Mouse (Mus musculus) forebrain, postnatal 0 days (tissue): ENCODE data around the gene Enox1. TPM values are rescaled to one million over a fixed set of nuclear protein-coding genes. Genes with fewer than 3 reads are reported as not detected.

Source experiments
- ATAC-seq: fragments of 200-750 bp; cut with Nextera tagmentation; 2 replicates; pipeline ENCODE4 v1.8.0; 2017; ENCODE audit warnings: mild to moderate bottlenecking, moderate library complexity
- DNase-seq: peaks from one replicate; pipeline ENCODE4 v3.0.0-alpha.2; 2015
- H3K27ac ChIP-seq: fragments of 300-500 bp; sonication (generic); 2 replicates; pipeline ENCODE4 v1.5.1; 2014; ENCODE audit warnings: low read depth, mild to moderate bottlenecking, antibody characterized with exemption, low read length, moderate library complexity, mixed read lengths
- H3K27me3 ChIP-seq: fragments of 300-500 bp; sonication (generic); 2 replicates; pipeline ENCODE4 v1.6.1; 2014; ENCODE audit warnings: mild to moderate bottlenecking, low read length, mixed read lengths; ENCODE audit not compliant: insufficient read depth
- H3K36me3 ChIP-seq: fragments of 300-500 bp; sonication (generic); 2 replicates; pipeline ENCODE4 v1.6.1; 2014; ENCODE audit warnings: mild to moderate bottlenecking, moderate library complexity; ENCODE audit not compliant: insufficient read depth
- H3K4me1 ChIP-seq: fragments of 300-500 bp; sonication (generic); 2 replicates; pipeline ENCODE4 v1.6.1; 2014; ENCODE audit warnings: antibody characterized with exemption; ENCODE audit not compliant: insufficient read depth
- H3K4me2 ChIP-seq: fragments of 300-500 bp; sonication (generic); 2 replicates; pipeline ENCODE4 v1.6.1; 2014; ENCODE audit warnings: low read depth, mild to moderate bottlenecking, moderate library complexity
- H3K4me3 ChIP-seq: fragments of 300-500 bp; sonication (generic); 2 replicates; pipeline ENCODE4 v1.5.1; 2014; ENCODE audit warnings: low read depth, low read length, mixed read lengths
- H3K9ac ChIP-seq: fragments of 300-500 bp; sonication (generic); 2 replicates; pipeline ENCODE4 v1.6.1; 2014; ENCODE audit warnings: mild to moderate bottlenecking
- H3K9me3 ChIP-seq: fragments of 300-500 bp; sonication (generic); 2 replicates; pipeline ENCODE4 v1.6.1; 2016; ENCODE audit warnings: low read length
- CTCF ChIP-seq: sonication (generic); IDR thresholded peaks from 2 replicates; pipeline ENCODE4 v1.5.1; 2016; ENCODE audit warnings: antibody characterized with exemption, control low read depth, low read depth
- WGBS: fragments of 180-500 bp; shearing (Covaris S2); extraction: QIAGEN DNeasy Blood & Tissue Kit; methylation state at CpG from one replicate; pipeline ENCODE4 v1.1.7; 2014; 5-methylcytosine and 5-hydroxymethylcytosine counted together
- polyA plus RNA-seq: library from polyadenylated mRNA; unstranded; fragments of >200 nt; fragmentation: Nextera tagmentation; extraction: Ambion mirVana; gene quantifications from 2 replicates; pipeline ENCODE4 v1.2.1, GENCODE M21; 2015
- total RNA-seq: library from RNA; depleted of rRNA; stranded (reverse); fragments of >200 nt; gene quantifications from 2 replicates; pipeline ENCODE4 v1.2.3, GENCODE M21; 2014

The Enox1 gene
- total and polyA plus RNA-seq, 2 experiments from 2014 or later, result 39.9 to 61.8 TPM

DNA sequence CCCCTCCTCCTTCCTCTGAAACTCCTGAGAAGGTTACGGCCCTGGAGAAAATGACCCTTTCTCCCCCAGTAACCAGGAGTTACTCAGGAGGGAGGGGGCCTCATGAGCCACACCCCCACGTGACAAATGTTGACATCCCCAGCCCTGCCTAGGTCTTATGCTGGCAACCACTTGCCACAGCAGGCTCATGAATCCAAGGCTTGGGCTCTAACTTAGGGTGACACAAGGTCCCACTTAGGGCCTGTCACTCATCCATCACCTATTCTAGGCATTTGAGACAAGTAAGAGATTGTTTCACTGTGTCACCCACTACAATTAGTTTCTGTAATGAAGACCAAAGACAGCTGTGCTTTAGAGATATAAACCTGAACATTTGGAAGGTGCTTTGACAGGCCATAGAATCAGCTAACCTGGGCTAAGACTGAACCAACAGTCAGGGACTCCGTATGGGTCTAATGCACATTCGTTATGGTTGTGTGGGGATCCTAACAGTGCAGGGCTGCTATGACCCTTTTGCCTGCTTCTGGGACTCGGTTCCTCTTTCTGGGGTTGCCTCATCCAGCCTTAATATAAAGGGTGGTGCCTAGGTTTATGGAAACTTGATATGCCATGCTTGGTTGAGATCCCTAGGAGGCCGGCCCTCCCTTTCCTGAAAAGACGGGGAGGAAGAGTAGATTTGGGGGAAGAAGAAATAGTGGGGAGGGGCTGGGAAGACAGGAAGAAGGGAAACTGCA lies 354.7 kb downstream of the Enox1 start:
- DNase-seq (no peak), ATAC-seq (no peak)
- no peak overlapping the region for H3K4me2 ChIP-seq
- no peak for TF ChIP-seq CTCF
- no peak overlapping the region for H3K4me3 ChIP-seq
- H3K36me3 ChIP-seq, result peaks cover 8% of the 10 kb centered on the region; the same call in 1 of the 2 replicates
- no peaks in the 10 kb centered on the region for H3K4me1 ChIP-seq
- no peaks in the 10 kb centered on the region for H3K27me3 ChIP-seq
- H3K27ac ChIP-seq, result no peak overlapping the region
- H3K9ac ChIP-seq, result no peak overlapping the region
- WGBS, result 86% methylated on average over 7 of the region's 7 CpGs
- no peaks in the 10 kb centered on the region for H3K9me3 ChIP-seq

DNA sequence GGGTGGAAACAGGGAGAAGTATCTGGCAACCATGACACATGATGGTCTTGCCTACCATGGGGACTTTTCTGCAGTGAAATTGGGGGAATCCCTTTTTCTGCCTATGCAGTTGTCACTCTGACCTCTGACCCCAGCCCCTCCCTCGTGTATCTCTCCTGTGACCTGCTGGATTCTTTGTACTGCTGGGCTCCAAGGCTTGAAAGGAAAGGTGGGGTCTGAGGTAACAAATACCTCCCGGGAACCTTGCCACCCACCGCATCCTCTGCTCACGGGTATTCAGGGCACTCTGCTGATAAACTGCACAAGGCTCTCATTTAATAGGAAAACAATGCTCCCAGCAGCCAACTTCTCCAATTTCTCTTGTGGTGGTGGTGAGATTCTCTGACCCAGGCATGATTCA lies 361.5 kb downstream of the Enox1 start:
- Histone ChIP-seq H3K4me3 (no peak overlapping the region), H3K36me3 (peaks cover 4% of the 10 kb centered on the region; the same call in 1 of the 2 replicates), H3K27ac (no peak overlapping the region), H3K9ac (no peak overlapping the region), H3K9me3 (no peaks in the 10 kb centered on the region), H3K27me3 (no peaks in the 10 kb centered on the region), H3K4me1 (no peaks in the 10 kb centered on the region), H3K4me2 (no peak overlapping the region)
- WGBS, result 71% methylated on average over 4 of the region's 4 CpGs
- no peak for ATAC-seq
- no peak for TF ChIP-seq CTCF
- DNase-seq, result no peak

DNA sequence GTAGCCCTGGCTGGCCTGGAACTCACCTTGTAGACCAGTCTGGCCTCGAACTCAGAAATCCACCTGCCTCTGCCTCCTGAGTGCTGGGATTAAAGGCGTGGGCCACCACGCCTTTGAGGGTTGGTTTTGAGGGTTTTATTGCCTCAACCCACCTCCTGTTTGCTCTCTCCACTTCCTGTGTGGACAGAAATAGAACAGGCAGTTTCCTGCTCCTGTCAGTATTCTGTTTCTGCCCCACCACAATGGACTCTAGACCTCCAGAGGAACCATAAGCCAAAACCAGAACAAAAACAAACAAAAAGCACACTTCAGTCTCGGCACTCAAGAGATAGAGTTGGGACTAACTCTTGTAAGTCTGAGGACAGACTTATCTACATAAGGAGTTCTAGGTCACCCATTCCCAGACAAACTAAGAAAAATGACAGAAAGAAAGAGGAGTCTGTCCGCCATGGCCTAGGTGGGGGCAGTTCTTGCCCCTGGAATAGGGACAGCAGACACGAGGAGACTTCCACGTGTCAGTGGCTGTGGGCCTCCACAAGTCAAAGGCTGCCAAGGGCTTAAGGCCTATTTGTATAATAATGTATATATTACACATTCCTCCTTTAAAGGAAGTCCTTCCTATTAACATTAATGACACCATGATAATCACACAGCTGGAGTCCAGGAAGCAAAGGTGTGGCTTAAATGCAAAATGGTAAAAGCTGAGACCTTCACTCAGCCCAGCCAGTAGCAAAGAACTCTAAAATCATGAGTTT lies 362.6 kb downstream of the Enox1 start:
- no peak for ATAC-seq
- no peaks in the 10 kb centered on the region for H3K4me1 ChIP-seq
- 73% methylated on average over 7 of the region's 7 CpGs for WGBS

DNA sequence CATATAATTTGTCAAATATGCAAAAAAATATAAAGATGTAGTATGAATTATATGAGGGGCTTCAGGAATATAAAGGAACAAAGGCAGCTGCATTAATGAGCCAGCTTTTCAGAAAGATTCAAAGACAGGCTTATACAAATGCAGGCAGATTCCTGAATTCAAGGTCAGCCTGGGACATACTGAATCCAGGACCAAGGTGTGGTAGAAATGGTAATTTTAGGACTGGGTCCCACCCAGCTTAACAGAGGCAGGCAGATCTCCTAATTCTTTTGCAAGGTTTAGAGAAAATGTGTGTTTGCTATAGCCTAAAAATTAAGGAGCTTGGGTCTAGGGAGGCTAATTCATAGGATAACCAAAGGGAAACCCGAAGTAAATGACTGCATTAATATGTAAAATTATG lies 363.1 kb downstream of the Enox1 start:
- Histone ChIP-seq H3K27ac (no peak overlapping the region), H3K4me3 (no peak overlapping the region), H3K4me1 (no peaks in the 10 kb centered on the region), H3K36me3 (peaks cover 4% of the 10 kb centered on the region; the same call in 1 of the 2 replicates), H3K4me2 (no peak overlapping the region), H3K27me3 (no peaks in the 10 kb centered on the region), H3K9ac (no peak overlapping the region), H3K9me3 (no peaks in the 10 kb centered on the region)
- 59% methylated on average over 1 of the region's 1 CpGs for WGBS
- DNase-seq (no peak), ATAC-seq (no peak)
- TF ChIP-seq CTCF, result no peak

More for the DNA sequence above, 362.6 kb downstream of the Enox1 start:
- no peak overlapping the region for H3K4me3 ChIP-seq
- H3K27ac ChIP-seq, result no peak overlapping the region
- H3K36me3 ChIP-seq, result peaks cover 4% of the 10 kb centered on the region; the same call in 1 of the 2 replicates
- no peak for DNase-seq
- no peak overlapping the region for H3K9ac ChIP-seq
- TF ChIP-seq CTCF, result no peak
- H3K4me2 ChIP-seq, result no peak overlapping the region
- H3K9me3 ChIP-seq, result no peaks in the 10 kb centered on the region
- H3K27me3 ChIP-seq, result no peaks in the 10 kb centered on the region

DNA sequence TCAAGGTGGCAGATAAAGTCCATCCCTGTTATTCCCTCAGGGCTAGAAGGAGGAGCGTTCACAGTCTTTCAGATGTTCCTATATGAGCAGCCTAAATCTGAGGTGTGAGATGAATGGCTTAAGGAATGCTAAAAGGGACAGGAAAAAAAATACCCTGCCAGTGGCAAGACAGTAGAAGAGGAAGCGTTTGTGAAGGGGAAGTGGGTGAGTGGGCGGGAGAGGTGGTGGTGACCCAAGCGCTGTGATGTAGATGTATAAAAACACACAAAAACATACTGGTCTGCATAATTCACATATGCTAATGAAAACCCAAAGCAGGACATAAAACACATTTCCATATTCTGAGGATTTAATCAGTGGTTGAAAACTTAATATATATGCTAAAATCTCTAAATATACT lies 367.7 kb downstream of the Enox1 start:
- ATAC-seq (no peak), DNase-seq (no peak)
- Histone ChIP-seq H3K4me1 (no peaks in the 10 kb centered on the region), H3K27me3 (no peaks in the 10 kb centered on the region), H3K27ac (no peak overlapping the region), H3K4me2 (no peak overlapping the region), H3K9ac (no peak overlapping the region), H3K4me3 (no peak overlapping the region), H3K9me3 (no peaks in the 10 kb centered on the region), H3K36me3 (no peaks in the 10 kb centered on the region)
- 76% methylated on average over 4 of the region's 4 CpGs for WGBS
- no peak for TF ChIP-seq CTCF

DNA sequence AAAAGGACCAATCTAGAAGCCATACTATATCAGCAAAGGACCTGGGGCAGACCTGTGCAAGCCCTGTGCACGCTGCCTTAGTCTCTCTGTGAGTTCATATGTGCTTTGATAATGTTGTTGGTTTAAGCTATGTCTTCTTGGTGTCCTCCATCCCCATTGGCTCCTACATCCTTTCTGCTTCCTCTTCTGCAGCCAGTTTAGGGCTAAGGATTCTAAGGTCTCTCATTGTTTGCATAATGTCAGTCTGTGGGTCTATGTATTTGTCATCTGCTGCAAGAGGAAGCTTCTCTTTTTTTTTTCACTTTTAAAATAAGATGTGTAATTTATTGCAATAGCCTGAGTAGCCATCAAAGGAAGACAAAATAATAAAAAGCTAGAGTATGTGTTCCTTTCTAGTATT lies 369.7 kb downstream of the Enox1 start:
- 100% methylated on average over 1 of the region's 1 CpGs for WGBS

DNA sequence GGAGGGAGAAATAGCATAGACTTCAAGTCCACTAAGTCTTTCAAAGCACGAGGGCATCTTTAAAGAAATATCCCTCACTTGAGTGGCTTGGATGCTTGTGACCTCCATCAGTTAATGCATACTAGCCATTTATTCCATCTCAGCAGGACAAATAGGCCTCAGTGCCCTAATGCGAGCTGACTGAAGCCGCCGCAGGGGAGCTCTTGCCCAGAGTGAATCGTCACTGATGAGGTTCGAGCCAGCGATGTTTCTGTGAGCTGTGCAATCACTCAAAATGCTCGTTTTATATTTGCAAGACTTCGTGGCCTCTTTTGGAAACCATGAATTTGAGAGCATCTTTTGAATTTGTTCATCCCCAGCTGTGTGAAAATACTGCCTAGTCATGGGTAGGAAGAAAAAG lies 372.6 kb downstream of the Enox1 start:
- no peak for ATAC-seq
- 55% methylated on average over 9 of the region's 9 CpGs for WGBS
- H3K4me2 ChIP-seq, result no peak overlapping the region
- no peak for TF ChIP-seq CTCF
- no peak overlapping the region for H3K27ac ChIP-seq
- DNase-seq, result no peak
- no peak overlapping the region for H3K4me3 ChIP-seq
- H3K36me3 ChIP-seq, result no peaks in the 10 kb centered on the region
- no peaks in the 10 kb centered on the region for H3K27me3 ChIP-seq
- H3K4me1 ChIP-seq, result no peaks in the 10 kb centered on the region
- no peak overlapping the region for H3K9ac ChIP-seq
- no peaks in the 10 kb centered on the region for H3K9me3 ChIP-seq

More for the DNA sequence above, 369.7 kb downstream of the Enox1 start:
- H3K9me3 ChIP-seq, result no peaks in the 10 kb centered on the region
- no peaks in the 10 kb centered on the region for H3K27me3 ChIP-seq
- no peak overlapping the region for H3K4me3 ChIP-seq
- H3K9ac ChIP-seq, result no peak overlapping the region
- H3K4me2 ChIP-seq, result no peak overlapping the region
- H3K27ac ChIP-seq, result no peak overlapping the region
- no peaks in the 10 kb centered on the region for H3K36me3 ChIP-seq
- no peaks in the 10 kb centered on the region for H3K4me1 ChIP-seq
- no peak for TF ChIP-seq CTCF
- DNase-seq, result no peak
- no peak for ATAC-seq
